Mouse (Mus musculus): ENCODE measurements around the gene Ptpre. TPM values are rescaled to one million over a fixed set of nuclear protein-coding genes. Genes with fewer than 3 reads are reported as not detected.
A peak's percentile ranks its signal among the peaks of the same experiment; 100 is the strongest.

Ptpre gene
- polyA plus RNA-seq, 1 experiment = 6.7 TPM

GRCm38 (mm10) chr7:135705083-135705482, 167.8 kb downstream of the Ptpre start:
- no peak for DNase-seq (ENCODE audit: low read depth)
- TF ChIP-seq CTCF (IDR thresholded peaks at IDR 0.05; ENCODE audit: borderline replicate concordance, extremely low read depth, insufficient read depth, insufficient read length) = no peak
- no peak for TF ChIP-seq POLR2A (IDR thresholded peaks at IDR 0.05; ENCODE audit: borderline replicate concordance, extremely low read depth, insufficient read depth, insufficient read length, poor library complexity, severe bottlenecking)

- no peak for DNase-seq (ENCODE audit: low read depth)
- TF ChIP-seq POLR2A (IDR thresholded peaks at IDR 0.05; ENCODE audit: borderline replicate concordance, extremely low read depth, insufficient read depth, insufficient read length, poor library complexity, severe bottlenecking) = no peak
- no peak for TF ChIP-seq CTCF (IDR thresholded peaks at IDR 0.05; ENCODE audit: borderline replicate concordance, extremely low read depth, insufficient read depth, insufficient read length)
Measured at GRCm38 (mm10) chr7:135705753-135706152, 168.5 kb downstream of the Ptpre start.

GRCm38 (mm10) chr7:135710702-135711101, 173.4 kb downstream of the Ptpre start:
- no peak for DNase-seq (ENCODE audit: low read depth)
- TF ChIP-seq CTCF (IDR thresholded peaks at IDR 0.05; ENCODE audit: borderline replicate concordance, extremely low read depth, insufficient read depth, insufficient read length) (no peak), POLR2A (IDR thresholded peaks at IDR 0.05; ENCODE audit: borderline replicate concordance, extremely low read depth, insufficient read depth, insufficient read length, poor library complexity, severe bottlenecking) (no peak)

GRCm38 (mm10) chr7:135712534-135712933, 175.3 kb downstream of the Ptpre start:
- DNase-seq (ENCODE audit: low read depth) = no peak
- TF ChIP-seq POLR2A (IDR thresholded peaks at IDR 0.05; ENCODE audit: borderline replicate concordance, extremely low read depth, insufficient read depth, insufficient read length, poor library complexity, severe bottlenecking) (no peak), CTCF (IDR thresholded peaks at IDR 0.05; ENCODE audit: borderline replicate concordance, extremely low read depth, insufficient read depth, insufficient read length) (no peak)

- TF ChIP-seq POLR2A (IDR thresholded peaks at IDR 0.05; ENCODE audit: borderline replicate concordance, extremely low read depth, insufficient read depth, insufficient read length, poor library complexity, severe bottlenecking) = no peak
- no peak for TF ChIP-seq CTCF (IDR thresholded peaks at IDR 0.05; ENCODE audit: borderline replicate concordance, extremely low read depth, insufficient read depth, insufficient read length)
- DNase-seq (ENCODE audit: low read depth) = no peak
Measured at GRCm38 (mm10) chr7:135713326-135713725, 176.0 kb downstream of the Ptpre start.

GRCm38 (mm10) chr7:135715166-135715565, 177.9 kb downstream of the Ptpre start:
- TF ChIP-seq CTCF (IDR thresholded peaks at IDR 0.05; ENCODE audit: borderline replicate concordance, extremely low read depth, insufficient read depth, insufficient read length) (no peak), POLR2A (IDR thresholded peaks at IDR 0.05; ENCODE audit: borderline replicate concordance, extremely low read depth, insufficient read depth, insufficient read length, poor library complexity, severe bottlenecking) (no peak)
- DNase-seq (ENCODE audit: low read depth) = peak; percentile 47

- TF ChIP-seq CTCF (IDR thresholded peaks at IDR 0.05; ENCODE audit: borderline replicate concordance, extremely low read depth, insufficient read depth, insufficient read length) (no peak), POLR2A (IDR thresholded peaks at IDR 0.05; ENCODE audit: borderline replicate concordance, extremely low read depth, insufficient read depth, insufficient read length, poor library complexity, severe bottlenecking) (0 out of 2 replicates have a peak, but pooled peaks have one; percentile 8)
- DNase-seq (ENCODE audit: low read depth) = peak; percentile 45
Measured at GRCm38 (mm10) chr7:135715642-135716444, 178.6 kb downstream of the Ptpre start, which contains the start of gene Mki67. Gene Mki67, minus strand, starts transcription at chr7:135716361.

- peak; percentile 97 for DNase-seq (ENCODE audit: low read depth)
- TF ChIP-seq CTCF (IDR thresholded peaks at IDR 0.05; ENCODE audit: borderline replicate concordance, extremely low read depth, insufficient read depth, insufficient read length) (no peak), POLR2A (IDR thresholded peaks at IDR 0.05; ENCODE audit: borderline replicate concordance, extremely low read depth, insufficient read depth, insufficient read length, poor library complexity, severe bottlenecking) (0 out of 2 replicates have a peak, but pooled peaks have one; percentile 16)
Measured at GRCm38 (mm10) chr7:135716445-135716877, 179.2 kb downstream of the Ptpre start.

- DNase-seq (ENCODE audit: low read depth) = no peak
- TF ChIP-seq POLR2A (IDR thresholded peaks at IDR 0.05; ENCODE audit: borderline replicate concordance, extremely low read depth, insufficient read depth, insufficient read length, poor library complexity, severe bottlenecking) = no peak
Measured at GRCm38 (mm10) chr7:135716968-135717557, 179.8 kb downstream of the Ptpre start.

- TF ChIP-seq POLR2A (IDR thresholded peaks at IDR 0.05; ENCODE audit: borderline replicate concordance, extremely low read depth, insufficient read depth, insufficient read length, poor library complexity, severe bottlenecking) (no peak), CTCF (IDR thresholded peaks at IDR 0.05; ENCODE audit: borderline replicate concordance, extremely low read depth, insufficient read depth, insufficient read length) (no peak)
- DNase-seq (ENCODE audit: low read depth) = no peak
Measured at GRCm38 (mm10) chr7:135721436-135721992, 184.2 kb downstream of the Ptpre start.

- peak; percentile 13 for DNase-seq (ENCODE audit: low read depth)
- TF ChIP-seq CTCF (IDR thresholded peaks at IDR 0.05; ENCODE audit: borderline replicate concordance, extremely low read depth, insufficient read depth, insufficient read length) = no peak
- TF ChIP-seq POLR2A (IDR thresholded peaks at IDR 0.05; ENCODE audit: borderline replicate concordance, extremely low read depth, insufficient read depth, insufficient read length, poor library complexity, severe bottlenecking) = no peak
Measured at GRCm38 (mm10) chr7:135722011-135722838, 184.9 kb downstream of the Ptpre start.

Data from brain, embryonic 14.5 days (tissue).